Comparison of ENCODE assay signal across 39 mouse cellular contexts in genomic region chr17:34475060-34475459, GRCm38 (mm10). TPM values are rescaled to one million over a fixed set of nuclear protein-coding genes. Genes with fewer than 3 reads are reported as not detected.
"Had no signal": no experiment of that assay in that cellular context is flagged by ENCODE, and none has a peak within 500 bp of the region (broad histone marks: within the 10 kb centered on the region; RNA-seq: fewer than 3 reads in every experiment).

No protein-coding gene starts in this region.

- H3K27ac ChIP-seq: heart, embryonic 13.5 days; heart, embryonic 15.5 days; hindbrain, embryonic 13.5 days; hindbrain, embryonic 15.5 days; hindbrain, postnatal 0 days; kidney, embryonic 15.5 days; kidney, postnatal 0 days; limb, embryonic 10.5 days; limb, embryonic 12.5 days; liver, embryonic 13.5 days; liver, embryonic 15.5 days had no signal

- H3K36me3 ChIP-seq: heart, embryonic 13.5 days; heart, embryonic 15.5 days; hindbrain, embryonic 13.5 days; hindbrain, embryonic 15.5 days; kidney, embryonic 15.5 days; limb, embryonic 10.5 days; limb, embryonic 12.5 days; liver, embryonic 13.5 days; liver, embryonic 15.5 days had no signal

- H3K4me3 ChIP-seq: heart, embryonic 13.5 days; heart, embryonic 15.5 days; hindbrain, embryonic 13.5 days; hindbrain, embryonic 15.5 days; kidney, embryonic 15.5 days; limb, embryonic 10.5 days; limb, embryonic 12.5 days; liver, embryonic 13.5 days; liver, embryonic 15.5 days had no signal

- H3K9me3 ChIP-seq: heart, embryonic 13.5 days; heart, embryonic 15.5 days; hindbrain, embryonic 13.5 days; hindbrain, embryonic 15.5 days; kidney, embryonic 15.5 days; limb, embryonic 10.5 days; limb, embryonic 12.5 days; liver, embryonic 13.5 days; liver, embryonic 15.5 days had no signal

- H3K27me3 ChIP-seq: hindbrain, embryonic 13.5 days; hindbrain, embryonic 15.5 days had no signal

- H3K4me2 ChIP-seq: heart, embryonic 13.5 days; heart, embryonic 15.5 days; hindbrain, embryonic 13.5 days; hindbrain, embryonic 15.5 days; kidney, embryonic 15.5 days; limb, embryonic 12.5 days; liver, embryonic 11.5 days; liver, embryonic 13.5 days; liver, embryonic 15.5 days had no signal

- ATAC-seq: forebrain, postnatal 0 days; hindbrain, postnatal 0 days had no signal

- DNase-seq: forebrain, postnatal 0 days; gastrocnemius, postnatal 14 days; gastrocnemius, postnatal 36 days; heart, adult 18-20 months; heart, postnatal 14 days; heart, postnatal 36 days; kidney, adult 2 months; kidney, adult 9 months; kidney, postnatal 14 days; kidney, postnatal 36 days; layer of hippocampus, adult 9-11 months; layer of hippocampus, postnatal 36 days; liver; liver, embryonic 13.5 days had no signal

- H3K9ac ChIP-seq: forebrain, postnatal 0 days; heart, embryonic 13.5 days; heart, embryonic 15.5 days; hindbrain, embryonic 13.5 days; hindbrain, embryonic 15.5 days; kidney, embryonic 15.5 days; limb, embryonic 12.5 days; liver, embryonic 13.5 days; liver, embryonic 15.5 days had no signal

- H3K4me1 ChIP-seq: heart, embryonic 13.5 days; heart, embryonic 15.5 days; hindbrain, embryonic 13.5 days; hindbrain, embryonic 15.5 days; kidney, embryonic 15.5 days; limb, embryonic 10.5 days; limb, embryonic 12.5 days; liver, embryonic 13.5 days; liver, embryonic 15.5 days had no signal

RNA-seq across cellular contexts. Expression of gene Btnl4, which starts 2.1 kb away (rescaled TPM):
- total RNA-seq: forebrain, postnatal 0 days; gastrocnemius, adult 18-20 months; gastrocnemius, adult 8-10 months; gastrocnemius, postnatal 14 days; gastrocnemius, postnatal 36 days; heart, adult 18-20 months; heart, postnatal 14 days; heart, postnatal 36 days; hematopoietic stem cell, adult 5-6 weeks; hindbrain, postnatal 0 days; layer of hippocampus, adult 18-20 months; layer of hippocampus, adult 8-10 months; layer of hippocampus, postnatal 14 days; layer of hippocampus, postnatal 36 days; left cerebral cortex, adult 18-20 months; left cerebral cortex, adult 8-10 months; left cerebral cortex, postnatal 10 days; left cerebral cortex, postnatal 36 days had no signal
- polyA plus RNA-seq: forebrain, postnatal 0 days; gonadal fat pad, adult 2 months; heart, embryonic 13.5 days; heart, embryonic 15.5 days; heart, postnatal 0 days; hindbrain, embryonic 11.5 days; hindbrain, embryonic 13.5 days; hindbrain, embryonic 15.5 days; hindbrain, postnatal 0 days; kidney, adult 2 months; kidney, embryonic 15.5 days; kidney, postnatal 0 days; limb, embryonic 10.5 days; limb, embryonic 12.5 days; limb, embryonic 14.5 days; liver, embryonic 11.5 days; liver, embryonic 13.5 days; liver, embryonic 15.5 days had no signal

RNA-seq across cellular contexts. Expression of gene Btnl6, which starts 42.1 kb away (rescaled TPM):
- total RNA-seq: forebrain, postnatal 0 days; gastrocnemius, adult 18-20 months; gastrocnemius, adult 8-10 months; gastrocnemius, postnatal 14 days; gastrocnemius, postnatal 36 days; heart, adult 18-20 months; heart, postnatal 14 days; heart, postnatal 36 days; hematopoietic stem cell, adult 5-6 weeks; hindbrain, postnatal 0 days; layer of hippocampus, adult 18-20 months; layer of hippocampus, adult 8-10 months; layer of hippocampus, postnatal 14 days; layer of hippocampus, postnatal 36 days; left cerebral cortex, adult 18-20 months; left cerebral cortex, adult 8-10 months; left cerebral cortex, postnatal 10 days; left cerebral cortex, postnatal 36 days had no signal
- polyA plus RNA-seq: forebrain, postnatal 0 days; gonadal fat pad, adult 2 months; heart, embryonic 13.5 days; heart, embryonic 15.5 days; heart, postnatal 0 days; hindbrain, embryonic 11.5 days; hindbrain, embryonic 13.5 days; hindbrain, embryonic 15.5 days; kidney, adult 2 months; kidney, embryonic 15.5 days; kidney, postnatal 0 days; limb, embryonic 10.5 days; limb, embryonic 12.5 days; limb, embryonic 14.5 days; liver, embryonic 11.5 days; liver, embryonic 13.5 days; liver, embryonic 15.5 days had no signal
